Mouse (Mus musculus) layer of hippocampus, postnatal 14 days (tissue): ENCODE measurements around the gene Hdlbp. TPM values are rescaled to one million over a fixed set of nuclear protein-coding genes. Genes with fewer than 3 reads are reported as not detected.
"Not testable (repeated sequence)": the region's sequence is repeated elsewhere in the genome, so short reads cannot be mapped to it uniquely, and the experiment has no call there.

Experiments used
- DNase-seq, 2 experiments: peaks; one replicate each; pipeline ENCODE4 v3.0.0; 2021 to 2022; ENCODE audit warnings: low spot score in 2 of 2, mixed read lengths in 1 of 2
- total RNA-seq, 2 experiments: library from RNA; stranded (reverse); gene quantifications; 2 replicates each; pipeline ENCODE4 v1.2.3; 2021

Gene Hdlbp
- total RNA-seq, 2 experiments from 2014 or later: 146 to 155 TPM

- not testable (repeated sequence) for DNase-seq
These were observed 28.5 kb downstream of the Hdlbp start for GRCm38 (mm10) chr1:93450118-93450517.

DNA sequence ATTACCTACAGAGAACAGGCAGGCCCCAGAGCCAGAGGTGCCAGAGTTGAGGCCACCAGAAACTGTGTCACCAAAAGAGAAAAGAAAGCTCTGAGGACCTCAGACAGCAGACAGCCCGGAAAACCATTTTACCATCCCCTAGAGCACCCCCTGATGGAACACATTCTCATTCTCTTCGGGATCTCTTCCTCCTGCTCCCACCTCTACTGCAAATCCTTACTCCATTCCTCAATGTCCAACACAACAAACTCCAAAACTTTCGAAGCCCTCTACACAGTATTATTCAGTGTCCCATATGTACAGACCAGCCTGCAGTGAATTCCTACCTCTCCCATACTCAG is 32.8 kb downstream of the Hdlbp start:
- DNase-seq: no peak

GRCm38 (mm10) chr1:93445111-93445821 is 33.3 kb downstream of the Hdlbp start:
- peak; percentile 44 to 52 for DNase-seq

DNA sequence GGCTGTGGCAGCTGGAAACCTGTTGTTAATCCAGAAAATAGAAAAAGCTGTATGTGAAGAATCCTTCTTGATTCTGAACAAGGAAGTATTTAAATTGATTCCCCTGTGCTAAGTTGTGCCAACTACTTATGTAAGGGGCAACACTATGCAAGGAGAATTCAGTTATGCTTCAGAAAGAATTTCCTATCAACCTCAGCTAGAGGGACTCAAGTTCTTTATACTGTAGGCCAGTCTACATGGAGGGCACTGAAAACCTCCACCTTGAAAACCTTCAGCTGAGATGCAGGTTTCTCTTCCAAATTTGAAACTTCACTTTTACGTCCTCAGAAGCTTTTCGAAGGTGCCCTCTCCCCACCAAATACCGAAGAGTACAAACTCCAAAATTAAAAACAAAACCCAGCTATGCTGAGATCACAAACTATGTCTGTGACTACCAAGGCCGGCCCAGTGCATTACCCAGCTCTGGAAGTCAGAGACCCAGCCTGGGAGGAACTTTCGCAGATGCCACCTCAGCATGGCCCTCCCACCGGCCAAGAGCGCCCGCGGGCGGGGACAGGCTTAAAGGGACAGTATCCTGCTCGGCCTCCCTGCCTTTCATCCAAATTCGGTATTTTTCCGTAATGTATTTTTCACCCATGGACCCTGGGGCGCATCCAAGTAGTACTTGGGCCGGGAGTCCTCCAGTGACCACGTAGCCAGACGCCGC is 34.1 kb downstream of the Hdlbp start:
- DNase-seq: peak; percentile 51 to 59

DNA sequence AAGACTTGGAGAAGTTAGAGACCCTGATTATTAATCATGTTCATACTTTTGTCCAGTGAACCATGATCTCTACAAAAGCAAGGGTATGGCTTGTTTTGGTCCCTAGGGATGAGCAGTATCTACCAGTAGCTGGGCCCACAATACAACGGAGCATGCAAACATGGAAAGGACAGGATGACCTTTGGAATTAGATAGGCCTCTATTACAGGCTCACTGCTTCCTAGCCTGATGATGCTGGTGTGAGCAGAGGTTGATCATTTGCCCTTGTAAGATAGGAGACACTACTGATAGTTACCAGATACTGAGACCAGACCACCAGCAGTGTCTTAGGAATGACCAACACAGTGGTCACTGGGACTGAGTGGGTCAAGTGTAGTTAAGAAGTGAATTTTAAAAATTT is 39.3 kb downstream of the Hdlbp start:
- DNase-seq: no peak

DNA sequence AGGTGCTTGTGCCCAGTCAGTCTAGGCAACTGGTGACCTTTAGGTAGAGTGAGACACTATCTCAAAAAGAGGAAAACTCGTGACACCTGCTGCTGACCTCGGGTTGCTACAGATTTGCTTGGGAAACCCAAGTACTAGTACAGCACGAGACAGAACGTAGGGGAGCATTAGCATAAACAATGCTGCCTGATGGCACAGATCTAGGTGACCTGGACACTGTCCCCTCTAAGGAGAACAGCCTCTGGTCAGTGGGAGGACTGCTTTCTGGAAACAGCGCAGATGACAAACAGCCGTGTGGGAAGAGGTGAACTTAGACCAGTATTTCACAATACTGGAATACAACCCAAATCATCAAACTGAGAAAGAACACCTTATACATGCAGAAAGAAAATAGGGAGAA is 46.5 kb downstream of the Hdlbp start:
- DNase-seq: no peak

GRCm38 (mm10) chr1:93403403-93403802 is 75.2 kb downstream of the Hdlbp start:
- DNase-seq: no peak

DNA sequence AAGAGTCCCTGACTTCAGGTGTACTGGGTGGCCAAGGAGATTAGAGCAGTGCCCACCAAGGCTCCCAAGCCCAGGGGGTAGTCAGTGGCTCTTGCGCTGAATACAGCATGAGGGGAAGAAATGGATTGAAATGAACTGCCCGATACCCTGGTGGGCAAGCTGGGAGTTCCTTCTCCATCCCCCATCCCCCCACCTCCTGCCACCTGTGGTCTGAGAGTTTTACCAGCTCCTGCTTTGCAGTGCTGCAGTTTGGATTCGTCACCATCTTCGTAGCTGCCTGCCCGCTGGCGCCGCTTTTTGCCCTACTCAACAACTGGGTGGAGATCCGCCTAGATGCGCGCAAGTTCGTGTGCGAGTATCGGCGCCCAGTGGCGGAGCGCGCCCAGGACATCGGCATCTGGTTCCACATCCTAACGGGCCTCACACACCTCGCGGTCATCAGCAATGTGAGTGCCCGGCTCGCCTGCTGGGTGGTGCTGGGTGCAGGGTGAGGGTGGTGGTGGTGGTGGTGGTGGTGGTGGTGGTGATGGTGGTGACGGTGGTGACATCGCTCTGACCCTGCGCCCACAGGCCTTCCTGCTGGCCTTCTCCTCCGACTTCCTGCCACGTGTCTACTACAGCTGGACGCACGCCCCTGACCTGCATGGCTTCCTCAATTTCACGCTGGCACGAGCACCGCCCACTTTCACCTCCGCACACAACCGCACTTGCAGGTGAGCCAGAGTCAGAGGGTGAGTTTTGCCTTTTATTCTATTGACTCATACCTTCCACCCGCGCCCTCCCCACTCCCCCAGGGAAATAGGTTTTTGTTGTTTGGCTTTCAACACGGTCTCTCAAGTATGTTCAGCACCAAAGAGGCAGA is 77.2 kb downstream of the Hdlbp start:
- DNase-seq: no peak

GRCm38 (mm10) chr1:93388906-93389305 is 89.7 kb downstream of the Hdlbp start:
- DNase-seq: no peak

- no peak for DNase-seq
These were observed 91.4 kb downstream of the Hdlbp start for GRCm38 (mm10) chr1:93387198-93387597.

DNA sequence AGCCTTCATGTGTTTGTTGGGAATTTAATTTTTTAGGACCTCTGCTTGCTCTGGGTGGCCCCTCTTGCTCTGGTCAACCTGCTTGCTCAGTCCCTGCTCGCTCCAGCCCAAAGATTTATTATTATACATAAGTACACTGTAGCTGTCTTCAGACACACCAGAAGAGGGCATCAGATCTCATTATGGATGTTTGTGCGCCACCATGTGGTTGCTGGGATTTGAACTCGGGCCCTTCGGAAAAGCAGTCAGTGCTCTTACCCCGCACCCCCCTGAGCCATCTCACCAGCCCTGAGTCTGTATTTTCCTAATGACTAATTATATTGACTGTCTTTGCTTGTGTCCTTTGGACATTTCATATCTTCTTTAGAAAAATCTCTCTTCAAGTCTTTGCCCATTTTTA is 99.5 kb downstream of the Hdlbp start:
- no peak for DNase-seq

GRCm38 (mm10) chr1:93377307-93377706 is 101.3 kb downstream of the Hdlbp start:
- DNase-seq: no peak

- DNase-seq: no peak
These were observed 105.0 kb downstream of the Hdlbp start, which contains the start of gene Ano7 for GRCm38 (mm10) chr1:93373665-93374064. Gene Ano7 (plus strand): TSS chr1:93373930.

- no peak for DNase-seq
These were observed 113.0 kb downstream of the Hdlbp start for GRCm38 (mm10) chr1:93365641-93366040.

DNA sequence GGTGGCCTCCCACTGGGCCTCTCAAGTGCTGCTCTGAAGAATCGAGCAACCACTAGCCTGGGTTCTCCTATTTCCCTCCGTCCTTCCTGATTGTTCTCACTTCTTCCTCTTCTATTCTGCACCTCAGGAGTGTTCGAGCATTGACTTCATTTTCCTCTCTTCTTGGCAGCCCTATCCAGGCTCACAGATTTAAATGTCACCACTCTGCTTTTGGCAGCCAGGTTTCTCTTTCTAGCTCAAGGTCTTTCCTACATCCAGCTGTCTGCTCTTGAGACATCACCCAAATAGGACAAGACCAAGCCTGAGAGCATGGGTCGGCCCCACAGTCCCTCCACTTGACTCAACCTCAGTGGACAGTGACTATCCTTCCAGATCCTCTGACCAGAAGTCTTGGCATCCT is 116.0 kb downstream of the Hdlbp start:
- DNase-seq: no peak

Other genes with a start within 250 kb of the Hdlbp start
- gene Sned1, start 243.0 kb downstream of the Hdlbp start, total RNA-seq: 1 to 10 TPM; 5.7 to 8.5 TPM
- 10 to 100 TPM; 20.6 to 23.4 TPM for gene Mterf4, start 172.9 kb downstream of the Hdlbp start, total RNA-seq
- 10 to 100 TPM; 57.5 to 64.3 TPM for gene Ppp1r7, start 136.0 kb downstream of the Hdlbp start, total RNA-seq
- 1 to 10 TPM; 5.2 to 6.7 TPM for gene Pask, start 135.3 kb downstream of the Hdlbp start, total RNA-seq
- gene Ano7, start 104.9 kb downstream of the Hdlbp start, total RNA-seq: under 1 TPM; 0.10 to 0.37 TPM
- gene Farp2, start 33.3 kb upstream of the Hdlbp start, total RNA-seq: 10 to 100 TPM; 14.3 to 14.6 TPM
- gene Stk25, start 179.8 kb upstream of the Hdlbp start, total RNA-seq: 100 to 1,000 TPM; 389 to 405 TPM
- 10 to 100 TPM; 85.2 to 95.5 TPM for gene Bok, start 206.8 kb upstream of the Hdlbp start, total RNA-seq